18 mouse cellular contexts compared by ENCODE assay signal in genomic region chr14:51771378-51771777, GRCm38 (mm10). TPM values are rescaled to one million over a fixed set of nuclear protein-coding genes. Genes with fewer than 3 reads are reported as not detected.
DNase-seq lines count a peak whose midpoint lies in the region; ATAC-seq and TF ChIP-seq lines count a peak whose summit lies in the region.
"Not testable (repeated sequence)": the region's sequence is repeated elsewhere in the genome, so short reads cannot be mapped to it uniquely, and the experiment has no call there.
"Had no signal": no experiment of that assay in that cellular context is flagged by ENCODE, and none has a peak within 500 bp of the region (broad histone marks: within the 10 kb centered on the region; RNA-seq: fewer than 3 reads in every experiment).

No protein-coding gene starts in this region.

- not testable (repeated sequence) for H3K4me3 ChIP-seq in forebrain, embryonic 13.5 days; kidney, adult 2 months (ENCODE audit: insufficient read depth, low read depth, low read length); lung, embryonic 14.5 days (ENCODE audit: low read depth, low read length)

- H3K27me3 ChIP-seq in forebrain, embryonic 13.5 days; kidney, adult 2 months (replicated peaks; ENCODE audit: control insufficient read depth, insufficient read depth, low read length); lung, embryonic 14.5 days (ENCODE audit: insufficient read depth, low read length): not testable (repeated sequence)

- H3K4me2 ChIP-seq in forebrain, embryonic 13.5 days; lung, embryonic 14.5 days: not testable (repeated sequence)

- H3K36me3 ChIP-seq in forebrain, embryonic 13.5 days (ENCODE audit: poor library complexity, severe bottlenecking); kidney, adult 2 months (ENCODE audit: control insufficient read depth, insufficient read depth, low read length); lung, embryonic 14.5 days (ENCODE audit: insufficient read depth): not testable (repeated sequence)

- H3K4me1 ChIP-seq in forebrain, embryonic 13.5 days; kidney, adult 2 months (ENCODE audit: control insufficient read depth, insufficient read depth, low read length); lung, embryonic 14.5 days (ENCODE audit: insufficient read depth): not testable (repeated sequence)

- not testable (repeated sequence) for H3K9ac ChIP-seq in forebrain, embryonic 13.5 days; lung, embryonic 14.5 days

- 97% methylated on average over 1 of the region's 1 CpGs for WGBS in forebrain, embryonic 13.5 days
- WGBS in kidney, adult 2 months: 93% methylated on average over 1 of the region's 1 CpGs
- 62% methylated on average over 1 of the region's 1 CpGs for WGBS in lung, embryonic 14.5 days

- peak; percentile 40 for TF ChIP-seq CTCF in kidney, adult 2 months (conservative IDR thresholded peaks at IDR 0.05; ENCODE audit: insufficient read depth, insufficient read length, low read depth, low read length)
- peak; percentile 54 for TF ChIP-seq CTCF in lung, embryonic 14.5 days (IDR thresholded peaks at IDR 0.05; ENCODE audit: low read depth)

- peak; percentile 22 for DNase-seq in CD4-positive, CD25-positive, alpha-beta regulatory T cell, adult 2 months (ENCODE audit: low read depth, low spot score)
- peak; percentile 33 for DNase-seq in cerebellum, adult 9-10 months
- DNase-seq in kidney, adult 2 months: peak; percentile 27
- DNase-seq in lung, embryonic 14.5 days: peak; percentile 5

- H3K9me3 ChIP-seq in forebrain, embryonic 13.5 days (replicated peaks); lung, embryonic 14.5 days (ENCODE audit: low read depth, low read length): not testable (repeated sequence)

- 0 out of 2 replicates have a peak, but pooled peaks have one; percentile 67 for ATAC-seq in forebrain, embryonic 13.5 days
- peak; percentile 46 to 64; a peak in 2 of 4 replicates for ATAC-seq in hematopoietic stem cell, adult 5-6 weeks (replicated peaks in 1 of 2; ENCODE audit: insufficient read depth in 1 of 2, low FRiP score in 2 of 2, low TSS enrichment in 1 of 2, low read depth in 1 of 2, poor library complexity in 2 of 2, severe bottlenecking in 2 of 2)
- not testable (repeated sequence) for ATAC-seq in lung, embryonic 14.5 days (ENCODE audit: insufficient read depth)
- ATAC-seq in monocyte, adult 5-6 weeks (replicated peaks; ENCODE audit: insufficient number of reproducible peaks, low FRiP score, low TSS enrichment, poor library complexity, severe bottlenecking): 0 out of 2 replicates have a peak, but pooled peaks have one; percentile 63

- not testable (repeated sequence) for TF ChIP-seq POLR2A in kidney, adult 2 months (IDR thresholded peaks at IDR 0.05; ENCODE audit: low read depth, low read length)

- not testable (repeated sequence) for H3K27ac ChIP-seq in forebrain, embryonic 13.5 days; kidney, adult 2 months (ENCODE audit: insufficient read depth, low read depth, low read length); lung, embryonic 14.5 days (ENCODE audit: low read depth)

RNA-seq across cellular contexts. Expression of gene Ang4, which starts 2.0 kb away (rescaled TPM):
- not detected in 2 replicates for polyA plus RNA-seq in forebrain, embryonic 13.5 days (2015; fragmentation: Nextera tagmentation; extraction: Ambion mirVana)
- not detected in 2 replicates for total RNA-seq in hematopoietic stem cell, adult 5-6 weeks (2017)
- polyA plus RNA-seq in kidney, adult 2 months (2012; rRNA removed): not detected in 2 replicates
- not detected in 2 replicates for polyA plus RNA-seq in lung, embryonic 14.5 days (2014; fragmentation: Nextera tagmentation; extraction: Ambion mirVana)
- total RNA-seq in monocyte, adult 5-6 weeks (2017): not detected in 3 replicates
- total RNA-seq: gastrocnemius, postnatal 10 days; heart, postnatal 36 days; layer of hippocampus, adult 8-10 months had no signal
- polyA plus RNA-seq: C2C12; embryonic facial prominence, embryonic 10.5 days; forebrain, embryonic 11.5 days; heart, embryonic 10.5 days; kidney, embryonic 15.5 days; limb, embryonic 14.5 days; neural tube, embryonic 11.5 days had no signal

RNA-seq across cellular contexts. Expression of gene AY358078, which starts 28.5 kb away (rescaled TPM):
- not detected in 2 replicates for polyA plus RNA-seq in forebrain, embryonic 13.5 days (2015; fragmentation: Nextera tagmentation; extraction: Ambion mirVana)
- not detected in 2 replicates for total RNA-seq in hematopoietic stem cell, adult 5-6 weeks (2017)
- polyA plus RNA-seq in kidney, adult 2 months (2012; rRNA removed): not detected in 2 replicates
- polyA plus RNA-seq in lung, embryonic 14.5 days (2014; fragmentation: Nextera tagmentation; extraction: Ambion mirVana): not detected in 2 replicates
- not detected in 3 replicates for total RNA-seq in monocyte, adult 5-6 weeks (2017)
- total RNA-seq: gastrocnemius, postnatal 10 days; heart, postnatal 36 days; layer of hippocampus, adult 8-10 months had no signal
- polyA plus RNA-seq: C2C12; embryonic facial prominence, embryonic 10.5 days; forebrain, embryonic 11.5 days; heart, embryonic 10.5 days; kidney, embryonic 15.5 days; limb, embryonic 14.5 days; lung, embryonic 15.5 days; neural tube, embryonic 11.5 days had no signal

RNA-seq across cellular contexts. Expression of gene Gm5800, which starts 54.4 kb away (rescaled TPM):
- polyA plus RNA-seq in forebrain, embryonic 13.5 days (2015; fragmentation: Nextera tagmentation; extraction: Ambion mirVana): not detected in 2 replicates
- not detected in 2 replicates for total RNA-seq in hematopoietic stem cell, adult 5-6 weeks (2017)
- polyA plus RNA-seq in kidney, adult 2 months (2012; rRNA removed): not detected in 2 replicates
- polyA plus RNA-seq in lung, embryonic 14.5 days (2014; fragmentation: Nextera tagmentation; extraction: Ambion mirVana): not detected in 2 replicates
- total RNA-seq in monocyte, adult 5-6 weeks (2017): not detected in 3 replicates
- total RNA-seq: gastrocnemius, postnatal 10 days; heart, postnatal 36 days; layer of hippocampus, adult 8-10 months had no signal
- polyA plus RNA-seq: C2C12; embryonic facial prominence, embryonic 10.5 days; forebrain, embryonic 11.5 days; heart, embryonic 10.5 days; kidney, embryonic 15.5 days; limb, embryonic 14.5 days; lung, embryonic 15.5 days; neural tube, embryonic 11.5 days had no signal
